Mouse (Mus musculus): Measurements from ENCODE around the gene Ftsj1. TPM values are rescaled to one million over a fixed set of nuclear protein-coding genes. Genes with fewer than 3 reads are reported as not detected.

Ftsj1 gene
- polyA plus RNA-seq (2016; fragmentation: Nextera tagmentation; extraction: Ambion mirVana): 45.8 and 46.3 TPM in 2 replicates

GRCm38 (mm10) chrX:8252334-8253285 lies at the start of gene Ftsj1:
TSS of gene Ftsj1 (minus strand) at chrX:8252406.
- Histone ChIP-seq H3K4me1 (peaks cover 6% of the 10 kb centered on the region), H3K4me3 (peak within 1 kb of the TSS; percentile 48), H3K9me3 (no peaks in the 10 kb centered on the region), H3K4me2 (replicated peaks) (peak within 1 kb of the TSS; percentile 61), H3K27me3 (replicated peaks) (no peaks in the 10 kb centered on the region), H3K36me3 (no peaks in the 10 kb centered on the region), H3K9ac (peak within 1 kb of the TSS; percentile 54), H3K27ac (no peak within 1 kb of the TSS)
- peak; percentile 93 for ATAC-seq (ENCODE audit: low FRiP score, low read depth)
- WGBS: 14% methylated on average over 45 of the region's 45 CpGs

- H3K4me3 ChIP-seq: no peak overlapping the region
- 80% methylated on average over 5 of the region's 5 CpGs for WGBS
- H3K27me3 ChIP-seq (replicated peaks): no peaks in the 10 kb centered on the region
- no peak overlapping the region for H3K9ac ChIP-seq
- no peak for ATAC-seq (ENCODE audit: low FRiP score, low read depth)
- no peak overlapping the region for H3K4me2 ChIP-seq (replicated peaks)
- H3K36me3 ChIP-seq: no peaks in the 10 kb centered on the region
- no peak overlapping the region for H3K27ac ChIP-seq
- H3K4me1 ChIP-seq: no peaks in the 10 kb centered on the region
- no peaks in the 10 kb centered on the region for H3K9me3 ChIP-seq
These were observed 36.4 kb upstream of the Ftsj1 start for GRCm38 (mm10) chrX:8288621-8289020.

GRCm38 (mm10) chrX:8274056-8274455 lies 21.9 kb upstream of the Ftsj1 start:
- Histone ChIP-seq H3K4me3 (no peak overlapping the region), H3K9me3 (no peaks in the 10 kb centered on the region), H3K36me3 (no peaks in the 10 kb centered on the region), H3K27me3 (replicated peaks) (no peaks in the 10 kb centered on the region), H3K4me1 (no peaks in the 10 kb centered on the region), H3K27ac (no peak overlapping the region), H3K9ac (no peak overlapping the region), H3K4me2 (replicated peaks) (no peak overlapping the region)
- WGBS: 91% methylated on average over 5 of the region's 5 CpGs
- no peak for ATAC-seq (ENCODE audit: low FRiP score, low read depth)

GRCm38 (mm10) chrX:8272000-8272399 lies 19.8 kb upstream of the Ftsj1 start:
- H3K4me2 ChIP-seq (replicated peaks): peak overlapping the region; percentile 12; the same call in 1 of the 2 replicates
- no peak overlapping the region for H3K9ac ChIP-seq
- WGBS: 26% methylated on average over 10 of the region's 10 CpGs
- H3K36me3 ChIP-seq: no peaks in the 10 kb centered on the region
- H3K4me1 ChIP-seq: no peaks in the 10 kb centered on the region
- no peak overlapping the region for H3K4me3 ChIP-seq
- H3K27ac ChIP-seq: no peak overlapping the region
- no peak for ATAC-seq (ENCODE audit: low FRiP score, low read depth)
- no peaks in the 10 kb centered on the region for H3K9me3 ChIP-seq
- no peaks in the 10 kb centered on the region for H3K27me3 ChIP-seq (replicated peaks)

GRCm38 (mm10) chrX:8271083-8271820 lies 19.0 kb upstream of the Ftsj1 start, which contains the start of gene Slc38a5:
TSS of gene Slc38a5 (plus strand) at chrX:8271133.
- Histone ChIP-seq H3K27ac (no peak within 1 kb of the TSS), H3K27me3 (replicated peaks) (no peaks in the 10 kb centered on the region), H3K4me3 (no peak within 1 kb of the TSS), H3K36me3 (no peaks in the 10 kb centered on the region), H3K4me1 (no peaks in the 10 kb centered on the region), H3K9ac (no peak within 1 kb of the TSS), H3K9me3 (no peaks in the 10 kb centered on the region), H3K4me2 (replicated peaks) (peak within 1 kb of the TSS; percentile 43)
- no peak for ATAC-seq (ENCODE audit: low FRiP score, low read depth)
- WGBS: 10% methylated on average over 10 of the region's 15 CpGs

- H3K9me3 ChIP-seq: no peaks in the 10 kb centered on the region
- no peaks in the 10 kb centered on the region for H3K4me1 ChIP-seq
- no peak overlapping the region for H3K4me3 ChIP-seq
- H3K36me3 ChIP-seq: no peaks in the 10 kb centered on the region
- WGBS: 90% methylated on average over 3 of the region's 3 CpGs
- H3K27me3 ChIP-seq (replicated peaks): no peaks in the 10 kb centered on the region
- no peak for ATAC-seq (ENCODE audit: low FRiP score, low read depth)
- no peak overlapping the region for H3K4me2 ChIP-seq (replicated peaks)
- H3K27ac ChIP-seq: no peak overlapping the region
- no peak overlapping the region for H3K9ac ChIP-seq
These were observed 12.0 kb upstream of the Ftsj1 start for GRCm38 (mm10) chrX:8264222-8264621.

GRCm38 (mm10) chrX:8263156-8263804 lies 11.1 kb upstream of the Ftsj1 start:
- H3K36me3 ChIP-seq: no peaks in the 10 kb centered on the region
- H3K9ac ChIP-seq: no peak overlapping the region
- H3K4me1 ChIP-seq: no peaks in the 10 kb centered on the region
- no peak overlapping the region for H3K27ac ChIP-seq
- no peak for ATAC-seq (ENCODE audit: low FRiP score, low read depth)
- no peak overlapping the region for H3K4me2 ChIP-seq (replicated peaks)
- no peaks in the 10 kb centered on the region for H3K27me3 ChIP-seq (replicated peaks)
- H3K9me3 ChIP-seq: no peaks in the 10 kb centered on the region
- 80% methylated on average over 5 of the region's 5 CpGs for WGBS
- no peak overlapping the region for H3K4me3 ChIP-seq

- Histone ChIP-seq H3K4me1 (no peaks in the 10 kb centered on the region), H3K4me2 (replicated peaks) (no peak overlapping the region), H3K27ac (no peak overlapping the region), H3K9ac (no peak overlapping the region), H3K36me3 (no peaks in the 10 kb centered on the region), H3K9me3 (no peaks in the 10 kb centered on the region), H3K27me3 (replicated peaks) (no peaks in the 10 kb centered on the region), H3K4me3 (no peak overlapping the region)
- 80% methylated on average over 12 of the region's 12 CpGs for WGBS
- no peak for ATAC-seq (ENCODE audit: low FRiP score, low read depth)
These were observed 7.3 kb upstream of the Ftsj1 start for GRCm38 (mm10) chrX:8259478-8259877.

- Histone ChIP-seq H3K27ac (no peak overlapping the region), H3K9ac (no peak overlapping the region), H3K9me3 (no peaks in the 10 kb centered on the region), H3K4me3 (no peak overlapping the region), H3K4me1 (peaks cover 6% of the 10 kb centered on the region), H3K4me2 (replicated peaks) (no peak overlapping the region), H3K36me3 (no peaks in the 10 kb centered on the region), H3K27me3 (replicated peaks) (no peaks in the 10 kb centered on the region)
- no peak for ATAC-seq (ENCODE audit: low FRiP score, low read depth)
- WGBS: 46% methylated on average over 4 of the region's 6 CpGs
These were observed 3.6 kb upstream of the Ftsj1 start for GRCm38 (mm10) chrX:8255807-8256206.

- no peaks in the 10 kb centered on the region for H3K9me3 ChIP-seq
- ATAC-seq (ENCODE audit: low FRiP score, low read depth): no peak
- no peak overlapping the region for H3K4me2 ChIP-seq (replicated peaks)
- no peaks in the 10 kb centered on the region for H3K36me3 ChIP-seq
- WGBS: 87% methylated on average over 2 of the region's 2 CpGs
- H3K4me3 ChIP-seq: no peak overlapping the region
- H3K4me1 ChIP-seq: peaks cover 6% of the 10 kb centered on the region
- no peak overlapping the region for H3K9ac ChIP-seq
- no peaks in the 10 kb centered on the region for H3K27me3 ChIP-seq (replicated peaks)
- H3K27ac ChIP-seq: no peak overlapping the region
These were observed 1.5 kb upstream of the Ftsj1 start for GRCm38 (mm10) chrX:8253711-8254110.

GRCm38 (mm10) chrX:8251789-8252333 lies 345 bp downstream of the Ftsj1 start:
- peak overlapping the region; percentile 61 for H3K4me2 ChIP-seq (replicated peaks)
- peak overlapping the region; percentile 54 for H3K9ac ChIP-seq
- H3K36me3 ChIP-seq: no peaks in the 10 kb centered on the region
- H3K9me3 ChIP-seq: no peaks in the 10 kb centered on the region
- peak; percentile 69 for ATAC-seq (ENCODE audit: low FRiP score, low read depth)
- peak overlapping the region; percentile 48 for H3K4me3 ChIP-seq
- H3K27me3 ChIP-seq (replicated peaks): no peaks in the 10 kb centered on the region
- H3K27ac ChIP-seq: no peak overlapping the region
- H3K4me1 ChIP-seq: peaks cover 6% of the 10 kb centered on the region
- WGBS: 16% methylated on average over 18 of the region's 18 CpGs

All from neural tube, embryonic 12.5 days (tissue).